Mouse (Mus musculus): Measurements from ENCODE around the gene Gdpd3. TPM values are rescaled to one million over a fixed set of nuclear protein-coding genes. Genes with fewer than 3 reads are reported as not detected.

Gdpd3 gene
- total RNA-seq, 2 experiments from 2014 or later = 5.2 to 5.5 TPM

DNA sequence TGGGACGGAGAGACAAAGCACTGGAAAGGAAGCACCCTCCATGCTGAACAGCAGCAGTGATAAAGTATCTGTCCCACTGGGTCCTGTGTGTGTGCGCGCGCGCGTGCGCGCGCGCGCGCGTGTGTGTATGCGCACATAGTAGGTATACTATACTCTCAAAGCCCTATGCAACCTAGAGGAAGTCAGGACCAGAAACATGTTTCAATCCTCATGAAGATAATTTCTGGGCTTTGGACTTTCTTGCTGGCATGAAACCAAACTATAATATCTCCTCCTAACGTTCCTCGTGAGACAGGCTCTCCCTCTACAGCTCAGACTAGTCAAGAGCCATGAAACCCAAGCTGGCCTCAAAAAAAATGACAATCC, 34.9 kb downstream of the Gdpd3 start:
- intact Hi-C loops (cut with DNase I) = no loop called here
- DNase-seq = no peak

GRCm38 (mm10) chr7:126802134-126802889, 36.2 kb downstream of the Gdpd3 start:
- no peak for DNase-seq
- intact Hi-C loops (cut with DNase I) = no loop called here

DNA sequence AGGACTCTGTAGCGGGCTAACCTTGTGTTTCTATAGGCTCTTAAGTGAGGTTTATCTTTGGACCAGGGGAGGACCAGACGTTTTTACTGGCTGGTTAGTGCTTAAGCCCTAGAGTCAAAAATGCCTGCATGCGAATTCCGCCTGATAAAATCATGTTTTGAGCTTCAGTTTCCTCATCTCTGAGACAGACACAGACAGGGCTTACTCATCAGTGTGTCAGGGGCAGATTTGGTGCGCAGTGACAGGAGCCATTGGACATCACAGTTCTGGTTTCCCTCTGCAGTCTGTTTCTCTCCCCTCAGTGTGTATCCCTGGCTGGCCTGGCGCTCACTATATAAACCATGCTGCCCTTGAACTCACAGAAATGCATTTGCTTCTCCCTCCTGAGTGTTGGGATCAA, 37.0 kb downstream of the Gdpd3 start:
- no peak for DNase-seq
- intact Hi-C loops (cut with DNase I) = no loop called here

DNA sequence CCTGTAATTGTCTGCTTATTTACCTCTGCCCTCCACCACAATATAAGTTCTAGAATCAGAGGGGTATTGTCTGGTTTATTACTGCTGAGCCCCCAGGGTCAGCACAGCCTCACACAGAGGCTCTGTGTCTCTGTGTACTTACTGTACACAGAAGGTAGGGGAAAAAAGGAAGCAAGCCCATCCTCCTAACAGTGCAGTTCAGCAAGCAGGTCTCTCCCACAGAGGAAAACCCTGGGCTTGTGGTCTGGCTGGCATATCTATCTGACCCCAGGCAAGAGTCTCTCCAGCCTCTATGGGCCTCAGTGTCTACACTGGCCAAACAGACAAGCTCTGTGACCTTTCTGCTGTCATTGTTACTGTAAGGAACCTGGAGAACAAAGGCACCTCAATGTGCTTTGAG, 37.6 kb downstream of the Gdpd3 start:
- intact Hi-C loops (cut with DNase I) = no loop called here
- DNase-seq = no peak

GRCm38 (mm10) chr7:126806956-126807355, 40.8 kb downstream of the Gdpd3 start:
- DNase-seq = no peak
- intact Hi-C loops (cut with DNase I) = no loop called here

DNA sequence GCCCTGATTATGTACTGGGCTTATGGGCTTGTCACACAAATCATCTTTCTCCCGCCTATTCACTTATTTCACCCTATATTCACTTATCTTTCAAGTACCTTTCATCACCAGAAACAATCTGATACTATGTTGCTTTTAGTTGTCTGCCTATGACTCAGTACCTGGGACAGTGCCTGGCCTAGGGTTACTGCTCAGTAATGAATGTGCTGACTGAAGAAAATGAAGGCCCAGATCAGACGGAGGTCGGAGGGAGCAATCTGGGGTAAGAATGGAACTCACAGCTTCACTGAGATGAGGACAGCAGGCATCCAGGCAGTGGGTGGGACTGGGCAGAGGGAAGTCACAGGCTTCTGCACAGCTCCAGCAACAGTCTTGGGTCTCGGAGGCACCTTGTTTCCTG, 41.3 kb downstream of the Gdpd3 start:
- intact Hi-C loops (cut with DNase I) = no loop called here
- DNase-seq = no peak

DNA sequence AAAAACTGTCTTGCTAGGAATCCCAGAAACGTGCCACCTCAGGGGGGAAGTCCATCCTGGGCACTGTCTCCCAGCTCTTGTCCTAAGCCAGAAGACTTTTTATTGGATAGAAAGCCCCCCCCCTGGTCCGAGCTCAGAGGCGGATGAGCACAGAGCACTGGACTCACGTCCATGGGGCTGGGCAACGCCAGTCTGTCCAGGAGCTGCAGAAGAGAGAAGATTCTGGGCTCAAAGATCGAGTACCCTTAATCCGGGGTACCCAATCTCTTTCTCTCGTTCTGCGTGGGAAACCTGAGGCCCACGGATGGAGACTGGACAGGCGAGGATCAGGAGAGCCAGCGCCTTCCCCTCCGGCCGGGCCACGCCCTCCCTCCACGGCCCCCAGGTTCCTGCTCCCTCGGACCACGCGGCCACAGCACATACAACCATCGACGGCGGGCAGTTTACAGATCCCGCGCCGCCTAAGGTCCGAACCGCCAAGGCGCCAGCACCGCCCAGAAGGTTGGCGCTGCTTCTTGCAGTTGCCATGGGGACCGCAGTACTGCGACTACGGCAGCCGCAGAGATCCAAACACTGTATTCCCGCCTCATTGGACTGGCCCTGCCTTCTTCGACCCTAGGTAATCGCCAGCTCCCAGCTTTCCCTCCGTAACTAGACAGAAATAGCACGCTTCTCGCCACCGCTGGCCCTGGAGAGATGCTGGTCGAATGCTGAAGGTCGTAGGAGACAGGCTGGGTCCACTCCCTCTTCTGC, 42.7 kb downstream of the Gdpd3 start:
- intact Hi-C loops (cut with DNase I) = no loop called here

GRCm38 (mm10) chr7:126809723-126810369, 43.7 kb downstream of the Gdpd3 start:
- intact Hi-C loops (cut with DNase I) = no loop called here
- no peak for DNase-seq

More for the DNA sequence above, 42.7 kb downstream of the Gdpd3 start:
- DNase-seq = peak; percentile 90

- intact Hi-C loops (cut with DNase I) = no loop called here
- no peak for DNase-seq
Observed at GRCm38 (mm10) chr7:126815726-126816222, 49.6 kb downstream of the Gdpd3 start.

- DNase-seq = no peak
- intact Hi-C loops (cut with DNase I) = no loop called here
Observed at GRCm38 (mm10) chr7:126816494-126816893, 50.4 kb downstream of the Gdpd3 start.

- intact Hi-C loops (cut with DNase I) = no loop called here
- no peak for DNase-seq
Observed at GRCm38 (mm10) chr7:126817595-126817994, 51.5 kb downstream of the Gdpd3 start.

DNA sequence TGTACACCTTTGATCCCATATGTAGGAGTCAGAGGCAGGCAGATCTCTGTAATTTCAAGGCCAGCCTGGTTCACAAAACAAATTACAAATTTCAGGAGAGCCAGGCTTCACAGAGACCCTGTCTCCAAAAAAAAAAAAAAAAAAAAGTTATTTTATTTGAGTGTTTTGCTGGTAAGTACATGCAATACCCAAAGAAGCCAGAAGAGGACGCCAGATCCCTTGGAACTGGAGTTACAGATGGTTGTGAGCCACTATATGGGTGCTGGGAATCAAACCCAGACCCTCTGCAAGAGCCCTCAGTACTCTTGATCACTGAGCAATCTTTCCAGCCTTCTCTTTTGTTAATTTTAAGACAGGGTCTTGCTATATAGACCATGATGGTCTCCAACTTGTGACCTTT, 52.7 kb downstream of the Gdpd3 start:
- no peak for DNase-seq
- intact Hi-C loops (cut with DNase I) = no loop called here

DNA sequence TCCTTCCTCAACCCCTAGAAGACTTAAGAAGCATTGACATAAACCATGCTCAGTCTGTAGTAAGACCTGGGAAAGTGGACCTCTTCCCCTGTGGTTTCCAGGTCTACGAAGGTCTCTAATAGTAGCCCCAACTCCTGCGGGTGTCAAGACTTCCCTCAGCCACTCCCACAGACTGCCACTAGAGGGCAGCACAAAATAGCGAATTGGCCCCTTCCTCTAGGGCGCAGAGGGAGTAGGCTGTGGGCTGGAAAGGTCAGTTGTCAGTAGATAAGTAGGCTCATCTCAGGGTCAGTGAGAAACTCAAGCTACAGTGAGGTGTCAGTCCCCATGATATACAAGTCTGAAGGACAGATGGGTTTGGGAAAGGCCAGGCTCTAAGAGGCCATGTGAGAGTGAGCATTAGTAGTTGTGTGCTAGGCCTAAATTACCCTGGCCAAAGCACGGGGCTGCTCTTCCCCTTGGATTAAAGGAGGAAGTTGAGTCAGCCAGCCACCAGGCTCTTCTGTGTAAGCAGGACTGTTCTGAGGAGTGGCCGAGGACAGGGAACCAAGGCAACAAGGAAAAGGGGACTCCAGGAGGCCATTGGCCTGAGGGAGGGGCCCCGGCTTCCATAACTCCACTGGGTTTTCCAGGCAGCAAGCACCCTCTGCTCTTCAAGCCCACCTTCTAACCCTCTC, 55.8 kb downstream of the Gdpd3 start:
- intact Hi-C loops (cut with DNase I) = loop anchor here (5.0 kb wide), 1 partner anchor 150 kb away; no protein-coding TSS in a partner anchor
- peak; percentile 86 for DNase-seq

- no peak for DNase-seq
- intact Hi-C loops (cut with DNase I) = loop anchor here (5.0 kb wide), 1 partner anchor 150 kb away; no protein-coding TSS in a partner anchor
Observed at GRCm38 (mm10) chr7:126822741-126823140, 56.6 kb downstream of the Gdpd3 start.

DNA sequence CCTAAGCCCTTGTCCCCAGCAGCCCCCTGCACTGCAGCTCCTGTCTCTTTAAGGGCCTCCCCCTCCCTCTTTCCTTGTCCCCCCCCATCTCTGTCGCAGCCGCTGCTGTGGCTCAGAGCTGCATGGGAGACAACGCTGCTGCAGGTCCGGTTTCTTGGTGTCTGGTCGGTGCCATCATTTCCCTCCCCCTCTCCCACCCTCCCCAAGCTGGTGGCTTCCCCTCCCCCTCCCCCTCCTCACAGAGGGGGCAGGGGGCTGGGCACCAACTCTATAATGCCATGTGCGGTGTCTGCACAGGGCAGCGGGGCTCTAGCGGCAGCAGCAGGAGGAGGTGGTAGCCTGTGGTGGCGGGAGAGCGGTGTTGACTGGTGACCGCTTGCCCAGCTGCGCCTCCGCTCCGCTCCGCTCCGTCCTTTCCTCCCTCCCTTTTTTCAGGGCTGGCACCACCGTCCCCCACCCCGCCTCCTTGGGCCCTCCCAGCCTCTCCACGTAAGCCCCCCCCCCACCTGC, 57.1 kb downstream of the Gdpd3 start:
- intact Hi-C loops (cut with DNase I) = loop anchor here (5.0 kb wide), 1 partner anchor 149 kb away; no protein-coding TSS in a partner anchor
- DNase-seq = peak; percentile 81

- no peak for DNase-seq
- intact Hi-C loops (cut with DNase I) = loop anchor here (5.0 kb wide), 1 partner anchor 148 kb away; no protein-coding TSS in a partner anchor
Observed at GRCm38 (mm10) chr7:126823940-126824339, 57.8 kb downstream of the Gdpd3 start.
